Mouse (Mus musculus): ENCODE data around the gene Gimap3.

DNA sequence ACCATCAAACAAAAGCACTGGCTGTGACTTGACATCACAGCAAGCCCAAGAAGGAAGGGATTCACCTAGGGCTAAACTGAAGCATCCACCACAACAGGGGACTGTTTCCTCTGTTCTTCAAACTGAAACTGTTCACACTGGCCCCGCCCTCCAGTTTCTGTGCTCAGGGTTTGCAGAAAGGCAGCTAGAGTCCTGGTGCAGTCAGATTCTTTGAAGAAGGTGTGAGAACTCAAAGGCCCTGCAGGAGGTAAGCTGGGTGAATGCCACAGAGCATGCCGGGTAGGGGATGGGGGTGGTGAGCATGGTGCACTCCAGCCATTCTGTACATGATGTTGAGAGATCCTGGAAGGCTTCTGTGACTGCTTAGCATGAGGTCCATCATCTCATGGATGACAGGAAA lies 52.2 kb downstream of the Gimap3 start, which contains the start of the genes Gm28053 and Gimap7:
- TF ChIP-seq CTCF (IDR thresholded peaks at IDR 0.05; ENCODE audit: low read depth) = no peak
- no peak for TF ChIP-seq EP300 (optimal IDR thresholded peaks at IDR 0.05)
